Mouse (Mus musculus): ENCODE measurements around the gene Ugt1a2.
A peak's percentile ranks its signal among the peaks of the same experiment; 100 is the strongest.
"Not testable (repeated sequence)": the region's sequence is repeated elsewhere in the genome, so short reads cannot be mapped to it uniquely, and the experiment has no call there.

The Ugt1a2 gene

GRCm38 (mm10) chr1:88200456-88200855 is at the start of gene Ugt1a2:
Ugt1a2 (plus strand) TSS chr1:88200601.
- no peak for DNase-seq (ENCODE audit: low spot score in 2 of 2)

GRCm38 (mm10) chr1:88158430-88158829 is 42.0 kb upstream of the Ugt1a2 start:
- no peak for DNase-seq (ENCODE audit: low spot score in 2 of 2)

DNA sequence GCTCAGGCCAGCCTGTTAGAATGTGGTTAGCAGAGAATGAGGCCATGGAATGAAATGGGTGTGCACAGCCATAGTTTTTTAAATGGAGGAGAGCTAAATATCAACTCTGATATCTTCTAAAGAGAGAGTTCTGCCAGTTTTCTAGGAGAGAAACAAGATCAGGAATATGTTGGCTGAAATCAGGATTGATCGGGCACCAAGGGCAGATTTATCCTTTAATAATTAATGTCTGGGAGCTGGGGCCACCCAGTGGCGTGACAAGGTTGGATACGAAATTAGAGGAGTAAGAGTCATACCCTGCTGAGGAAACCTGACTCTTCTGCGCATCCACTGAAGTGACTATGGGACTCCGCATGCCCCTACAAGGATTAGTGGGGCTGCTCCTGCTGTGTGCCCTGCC is 34.7 kb upstream of the Ugt1a2 start, which contains the start of gene Ugt1a5:
Gene Ugt1a5 (plus strand): TSS at position 302 of the 400 bp plus-strand sequence.
- no peak for DNase-seq (ENCODE audit: low spot score in 2 of 2)

GRCm38 (mm10) chr1:88172190-88172589 is 28.2 kb upstream of the Ugt1a2 start:
- DNase-seq (ENCODE audit: low spot score in 2 of 2): not testable (repeated sequence)

DNA sequence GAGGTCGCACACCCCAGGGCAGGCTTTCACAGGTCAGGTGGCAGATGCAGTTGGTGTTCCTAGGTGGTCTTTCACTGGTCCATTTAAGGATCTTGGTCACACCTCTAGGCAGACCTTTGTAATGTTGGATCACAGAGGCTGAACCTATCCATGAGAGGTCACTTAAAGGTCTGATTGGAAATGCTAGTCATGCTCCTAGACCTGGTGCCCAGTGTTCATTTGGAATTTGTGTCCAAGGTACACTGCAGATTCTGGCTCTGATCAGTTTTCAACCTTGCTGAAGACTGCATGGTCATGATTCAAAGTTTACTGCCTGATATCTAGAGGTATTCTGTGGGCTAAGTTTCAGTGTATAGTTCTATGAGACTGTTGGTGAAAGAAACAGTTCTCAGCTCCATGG is 20.7 kb upstream of the Ugt1a2 start:
- DNase-seq (ENCODE audit: low spot score in 2 of 2): no peak

DNA sequence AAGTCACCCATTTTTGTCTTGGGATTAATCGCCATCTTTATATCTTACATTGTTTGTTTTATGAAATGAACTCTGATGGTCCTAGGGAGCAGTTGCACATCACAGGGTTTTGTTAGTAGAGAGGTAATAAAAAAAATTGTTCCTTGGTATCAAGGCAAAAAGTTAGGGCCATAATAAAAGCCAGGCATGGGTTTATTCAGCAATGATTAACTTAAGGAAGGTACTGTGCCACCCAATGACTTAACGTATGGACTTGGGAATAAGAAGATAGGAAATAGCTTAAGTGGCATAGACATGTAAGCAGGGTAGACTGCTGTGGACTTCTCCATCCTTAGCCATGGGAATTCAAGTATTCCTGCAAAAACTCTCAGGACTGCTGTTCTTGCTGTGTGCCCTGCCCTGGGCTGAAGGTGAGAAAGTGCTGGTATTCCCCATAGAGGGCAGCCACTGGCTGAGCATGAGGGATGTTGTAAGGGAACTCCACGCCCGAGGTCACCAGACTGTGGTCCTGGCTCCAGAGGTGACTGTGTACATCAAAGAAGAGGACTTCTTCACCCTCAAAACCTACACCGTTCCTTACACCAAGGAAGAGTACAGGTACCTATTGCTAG is 14.0 kb upstream of the Ugt1a2 start:
- DNase-seq (ENCODE audit: low spot score in 2 of 2): no peak

DNA sequence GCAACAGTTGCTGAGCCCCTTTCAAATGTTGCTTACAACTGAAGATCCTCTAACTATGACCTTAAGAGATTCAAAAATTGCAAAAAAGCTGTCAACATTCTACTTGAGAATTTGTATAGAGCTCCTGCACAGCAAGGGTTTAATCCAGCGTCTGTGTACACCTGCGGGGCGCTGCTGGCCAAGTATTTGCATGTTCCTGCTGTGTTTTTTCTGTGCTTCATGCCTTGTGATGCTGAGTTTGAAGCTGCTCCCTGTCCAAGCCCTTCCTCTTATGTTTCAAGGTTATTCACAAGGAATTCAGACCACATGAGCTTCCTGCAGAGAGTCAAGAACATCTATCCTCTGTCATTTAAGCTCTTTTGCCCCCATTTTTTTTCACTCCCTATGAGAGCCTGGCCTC is 8.3 kb upstream of the Ugt1a2 start:
- no peak for DNase-seq (ENCODE audit: low spot score in 2 of 2)

- DNase-seq (ENCODE audit: low spot score in 2 of 2): no peak
Measured at GRCm38 (mm10) chr1:88195687-88196086, 4.7 kb upstream of the Ugt1a2 start.

DNA sequence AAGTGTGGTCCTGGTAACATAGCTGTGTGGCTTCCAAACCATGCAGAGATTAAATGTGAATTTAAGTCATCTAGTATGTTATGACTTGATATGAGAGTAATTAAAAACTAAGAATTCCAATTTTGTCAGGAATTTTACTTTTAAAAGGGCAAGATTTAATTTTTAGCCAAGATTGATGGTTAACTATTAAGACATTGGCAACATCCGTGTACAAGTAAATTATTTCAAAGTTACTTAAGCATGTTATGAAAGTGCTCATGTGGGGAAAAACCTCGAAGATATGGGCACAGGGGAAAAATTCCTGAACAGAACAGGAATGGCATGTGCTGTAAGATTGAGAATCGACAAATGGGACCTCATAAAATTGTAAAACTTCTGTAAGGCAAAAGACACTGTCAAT is 3.0 kb upstream of the Ugt1a2 start:
- DNase-seq (ENCODE audit: low spot score in 2 of 2): no peak

- DNase-seq (ENCODE audit: low spot score in 2 of 2): no peak
Measured at GRCm38 (mm10) chr1:88199996-88200395, 405 bp upstream of the Ugt1a2 start.

DNA sequence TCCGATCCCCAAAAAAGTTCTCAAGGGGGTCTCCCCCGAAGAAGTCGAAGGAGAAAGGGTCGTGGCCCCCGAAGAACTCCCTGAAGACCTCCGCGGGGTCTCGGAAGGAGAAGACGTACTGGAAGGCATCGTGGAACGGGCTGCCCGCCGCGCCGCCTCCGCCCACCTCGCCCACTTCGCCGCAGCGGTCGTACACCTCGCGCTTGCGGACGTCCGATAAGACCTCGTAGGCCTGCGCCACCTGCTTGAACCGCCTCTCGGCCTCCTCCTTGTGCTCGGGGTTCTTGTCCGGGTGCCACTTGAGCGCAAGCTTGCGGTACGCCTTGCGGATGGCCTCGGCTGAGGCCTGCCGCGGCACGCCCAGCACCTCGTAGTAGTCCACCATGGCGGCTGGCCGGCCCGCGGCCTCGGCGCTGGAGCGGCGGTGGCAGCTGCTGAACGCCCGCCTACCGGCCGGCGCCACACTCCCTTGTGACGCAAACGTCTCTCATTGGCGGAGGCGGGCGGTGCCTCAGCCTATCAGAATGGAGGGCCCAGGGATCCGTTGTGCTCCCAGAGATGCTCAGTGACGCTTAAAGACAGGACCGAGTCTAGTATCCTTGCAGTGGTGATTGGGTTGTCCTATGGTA is 5.0 kb downstream of the Ugt1a2 start, which contains the start of gene Dnajb3:
Gene Dnajb3 (minus strand): TSS at position 489 of the 629 bp plus-strand sequence.
- peak; percentile 65 to 78 for DNase-seq (ENCODE audit: low spot score in 2 of 2)

GRCm38 (mm10) chr1:88206843-88207479 is 6.6 kb downstream of the Ugt1a2 start:
- DNase-seq (ENCODE audit: low spot score in 2 of 2): no peak

- no peak for DNase-seq (ENCODE audit: low spot score in 2 of 2)
Measured at GRCm38 (mm10) chr1:88211812-88212211, 11.4 kb downstream of the Ugt1a2 start, which contains the start of gene Ugt1a1. Ugt1a1 (plus strand) TSS chr1:88211959.

GRCm38 (mm10) chr1:88212341-88213045 is 12.1 kb downstream of the Ugt1a2 start:
- DNase-seq (ENCODE audit: low spot score in 2 of 2): no peak

- no peak for DNase-seq (ENCODE audit: low spot score in 2 of 2)
Measured at GRCm38 (mm10) chr1:88213061-88213460, 12.7 kb downstream of the Ugt1a2 start.

GRCm38 (mm10) chr1:88213766-88214461 is 13.5 kb downstream of the Ugt1a2 start:
- no peak for DNase-seq (ENCODE audit: low spot score in 2 of 2)

DNA sequence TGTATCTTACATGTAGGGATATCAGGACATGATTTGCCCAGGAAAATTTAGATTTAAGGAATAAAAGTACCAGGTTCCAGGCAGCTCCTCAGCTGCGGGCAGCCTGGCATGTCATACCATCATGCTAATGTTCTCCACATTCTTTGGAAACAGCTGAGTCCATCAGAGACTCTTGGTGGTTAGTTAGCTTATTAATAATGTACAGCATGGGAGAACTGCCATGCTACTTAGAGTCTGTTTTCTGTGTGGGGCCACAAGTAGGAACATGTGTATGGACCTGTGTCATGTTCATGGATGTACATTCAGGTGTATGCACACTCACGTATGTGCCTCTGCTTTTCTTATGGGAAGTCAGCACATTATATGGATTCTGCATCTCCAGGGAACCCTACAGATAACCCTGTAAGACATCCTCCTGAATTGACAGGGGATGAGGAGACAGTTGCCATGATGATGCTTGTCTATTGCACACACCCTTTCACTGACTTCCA is 14.1 kb downstream of the Ugt1a2 start:
- no peak for DNase-seq (ENCODE audit: low spot score in 2 of 2)

DNA sequence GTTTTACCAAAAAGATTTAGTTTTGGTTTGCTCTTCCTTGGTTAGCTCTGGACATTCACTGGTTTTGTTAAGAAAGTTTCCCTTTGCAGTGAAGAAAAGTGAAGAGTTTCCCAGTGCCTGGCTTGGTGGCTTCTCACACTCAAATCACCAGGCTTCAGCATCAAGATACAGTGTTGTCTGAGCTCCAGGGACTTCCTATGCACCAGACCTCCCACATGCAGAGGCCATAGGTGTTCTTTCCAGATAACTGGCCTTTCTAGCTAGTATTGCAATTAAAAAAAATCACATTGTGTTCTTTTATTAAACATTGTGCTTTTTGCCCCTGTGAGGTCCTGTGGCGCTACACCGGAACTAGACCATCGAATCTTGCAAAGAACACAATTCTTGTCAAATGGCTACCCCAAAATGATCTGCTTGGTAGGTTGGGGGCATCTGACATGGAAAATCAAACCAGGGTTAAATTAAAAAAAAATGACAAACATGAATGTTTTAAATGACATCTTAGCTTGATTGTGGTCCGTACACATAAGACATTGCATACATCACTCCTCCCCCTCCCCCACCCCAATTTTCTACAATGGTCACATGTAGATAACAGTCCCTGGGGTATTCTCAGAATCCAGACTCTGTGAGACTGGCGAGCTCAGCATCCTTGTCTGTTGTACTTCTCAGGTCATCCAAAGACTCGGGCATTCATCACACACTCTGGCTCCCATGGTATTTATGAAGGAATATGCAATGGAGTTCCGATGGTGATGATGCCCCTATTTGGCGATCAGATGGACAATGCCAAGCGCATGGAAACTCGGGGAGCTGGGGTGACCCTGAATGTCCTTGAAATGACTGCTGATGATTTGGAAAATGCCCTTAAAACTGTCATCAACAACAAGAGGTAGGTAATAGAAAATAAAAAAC is 15.3 kb downstream of the Ugt1a2 start:
- no peak for DNase-seq (ENCODE audit: low spot score in 2 of 2)

DNA sequence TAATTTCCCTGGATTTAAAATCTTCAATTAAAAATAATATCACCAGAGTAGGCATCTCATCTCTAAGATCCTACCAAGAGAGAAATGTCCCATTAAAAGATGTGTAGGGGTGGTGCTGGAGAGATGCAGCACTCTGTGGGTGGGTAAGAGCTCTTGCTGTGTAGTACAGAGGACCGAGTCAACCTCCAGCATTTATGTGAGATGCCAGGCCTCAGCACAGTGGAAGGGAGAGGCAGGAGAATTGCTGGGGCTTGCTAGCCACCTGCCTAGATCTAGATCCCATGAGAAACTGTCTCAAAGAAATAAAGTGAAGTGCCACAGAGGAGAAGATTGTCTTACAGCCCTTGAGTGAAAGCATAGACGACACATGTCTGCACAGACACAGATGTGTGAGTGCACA is 16.1 kb downstream of the Ugt1a2 start:
- DNase-seq (ENCODE audit: low spot score in 2 of 2): no peak

DNA sequence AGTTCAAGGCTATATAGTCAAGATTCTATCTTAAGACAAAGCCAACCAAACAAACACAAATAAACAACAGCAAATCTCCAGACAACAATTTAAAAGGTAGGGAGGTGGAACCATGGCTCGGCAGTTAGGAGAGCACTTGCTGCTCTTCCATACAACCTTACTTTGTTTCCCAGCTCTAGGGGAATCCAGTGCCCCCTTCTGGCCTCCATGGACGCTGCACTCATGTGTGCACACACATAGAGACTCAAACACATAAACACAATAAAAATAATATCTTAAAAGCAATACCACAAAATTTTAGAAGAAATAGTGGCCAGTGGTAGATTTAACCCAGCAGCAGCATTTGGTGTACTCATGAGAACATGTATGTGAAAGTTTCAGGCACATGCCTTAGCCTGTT is 16.7 kb downstream of the Ugt1a2 start:
- no peak for DNase-seq (ENCODE audit: low spot score in 2 of 2)
